Comparison of ENCODE assay signal across 12 mouse cellular contexts in genomic region chr5:103620301-103620973, GRCm38 (mm10). TPM values are rescaled to one million over a fixed set of nuclear protein-coding genes. Genes with fewer than 3 reads are reported as not detected.
A peak's percentile ranks its signal among the peaks of the same experiment; 100 is the strongest.
DNase-seq lines count a peak whose midpoint lies in the region; ATAC-seq and TF ChIP-seq lines count a peak whose summit lies in the region.
"Had no signal": no experiment of that assay in that cellular context is flagged by ENCODE, and none has a peak within 500 bp of the region (broad histone marks: within the 10 kb centered on the region; RNA-seq: fewer than 3 reads in every experiment).

No protein-coding gene starts in this region.

- 63% methylated on average over 12 of the region's 12 CpGs for WGBS in heart, embryonic 10.5 days
- WGBS in heart, postnatal 0 days = 22% methylated on average over 12 of the region's 12 CpGs
- 87% methylated on average over 12 of the region's 12 CpGs for WGBS in hindbrain, embryonic 14.5 days

- H3K4me3 ChIP-seq in heart, embryonic 10.5 days = no peak overlapping the region
- H3K4me3 ChIP-seq in heart, postnatal 0 days (ENCODE audit: low read depth, low read length) = no peak overlapping the region
- no peak overlapping the region for H3K4me3 ChIP-seq in hindbrain, embryonic 14.5 days (replicated peaks; ENCODE audit: low read length)

- no peaks in the 10 kb centered on the region for H3K36me3 ChIP-seq in heart, embryonic 10.5 days
- no peaks in the 10 kb centered on the region; the same call in 1 of the 2 replicates for H3K36me3 ChIP-seq in heart, postnatal 0 days (replicated peaks; ENCODE audit: control insufficient read depth, insufficient read depth, low read length)
- no peaks in the 10 kb centered on the region for H3K36me3 ChIP-seq in hindbrain, embryonic 14.5 days (replicated peaks; ENCODE audit: control insufficient read depth, insufficient read depth)

- peaks cover 8% of the 10 kb centered on the region for H3K4me1 ChIP-seq in heart, embryonic 10.5 days
- peaks cover 15% of the 10 kb centered on the region; the same call in 1 of the 2 replicates for H3K4me1 ChIP-seq in heart, postnatal 0 days (ENCODE audit: control insufficient read depth, insufficient read depth)
- no peaks in the 10 kb centered on the region for H3K4me1 ChIP-seq in hindbrain, embryonic 14.5 days (replicated peaks; ENCODE audit: control insufficient read depth, insufficient read depth, low read length)

- no peak overlapping the region for H3K27ac ChIP-seq in heart, embryonic 10.5 days
- peak overlapping the region; percentile 81 for H3K27ac ChIP-seq in heart, postnatal 0 days (ENCODE audit: low read depth)
- H3K27ac ChIP-seq in hindbrain, embryonic 14.5 days = no peak overlapping the region

- H3K27me3 ChIP-seq in heart, embryonic 10.5 days (ENCODE audit: insufficient read depth, poor library complexity, severe bottlenecking) = no peaks in the 10 kb centered on the region
- no peaks in the 10 kb centered on the region for H3K27me3 ChIP-seq in heart, postnatal 0 days (ENCODE audit: control insufficient read depth, insufficient read depth, low read length)
- no peaks in the 10 kb centered on the region for H3K27me3 ChIP-seq in hindbrain, embryonic 14.5 days (ENCODE audit: control insufficient read depth, insufficient read depth, low read length)

- no peaks in the 10 kb centered on the region for H3K9me3 ChIP-seq in heart, embryonic 10.5 days
- H3K9me3 ChIP-seq in heart, postnatal 0 days (replicated peaks; ENCODE audit: control insufficient read depth, low read length) = no peaks in the 10 kb centered on the region
- no peaks in the 10 kb centered on the region for H3K9me3 ChIP-seq in hindbrain, embryonic 14.5 days (ENCODE audit: control insufficient read depth, low read length)

- TF ChIP-seq CTCF in heart, postnatal 0 days (IDR thresholded peaks at IDR 0.05; ENCODE audit: low read depth) = no peak

- peak; percentile 68 to 78 for DNase-seq in heart, adult 18-20 months
- DNase-seq in heart, embryonic 10.5 days (ENCODE audit: low spot score) = no peak
- peak; percentile 72 for DNase-seq in adipocyte (ENCODE audit: low spot score)
- DNase-seq in heart, postnatal 0 days (ENCODE audit: low spot score) = peak; percentile 73
- DNase-seq in lung, postnatal 10 days = peak; percentile 88
- DNase-seq in thymus, postnatal 25 days = no peak
- DNase-seq in frontal cortex, postnatal 25 days (ENCODE audit: low spot score in 2 of 2) = no peak
- no peak for DNase-seq in hindbrain, embryonic 14.5 days (ENCODE audit: low spot score)
- DNase-seq: adrenal gland, postnatal 36 days had no signal

- no peak; the same call in 1 of the 2 replicates for TF ChIP-seq EP300 in heart, postnatal 0 days (IDR thresholded peaks at IDR 0.05; ENCODE audit: low read depth)

- H3K4me2 ChIP-seq in heart, postnatal 0 days (ENCODE audit: low read depth, low read length) = no peak overlapping the region
- H3K4me2 ChIP-seq in hindbrain, embryonic 14.5 days (replicated peaks) = no peak overlapping the region

- no peak overlapping the region for H3K9ac ChIP-seq in heart, postnatal 0 days (replicated peaks; ENCODE audit: low read depth, low read length)
- H3K9ac ChIP-seq in hindbrain, embryonic 14.5 days = no peak overlapping the region

- peak; percentile 82 for ATAC-seq in heart, postnatal 0 days (ENCODE audit: insufficient read depth, low read depth)
- ATAC-seq in hindbrain, embryonic 14.5 days (ENCODE audit: low FRiP score) = no peak

RNA-seq across cellular contexts. Expression of gene Slc10a6, which starts 8.8 kb away (rescaled TPM):
- total RNA-seq in heart, adult 18-20 months (2021) = 10 to 100 TPM in 1 of 2 experiments, 1 to 10 TPM in 1; 8.2 to 10.1 TPM
- 0.11 and 0.17 TPM in 2 replicates for polyA plus RNA-seq in heart, embryonic 10.5 days (2016; fragmentation: Nextera tagmentation; extraction: Ambion mirVana)
- total RNA-seq in heart, postnatal 0 days (2014; rRNA removed; ENCODE audit: low replicate concordance) = 9.6 and 14.9 TPM in 2 replicates
- polyA plus RNA-seq in heart, postnatal 0 days (2015; fragmentation: Nextera tagmentation; extraction: Ambion mirVana) = 1.2 and 1.7 TPM in 2 replicates
- polyA plus RNA-seq in hindbrain, embryonic 14.5 days (2014; fragmentation: Nextera tagmentation; extraction: Ambion mirVana) = 0.38 and 0.52 TPM in 2 replicates
- total RNA-seq: hematopoietic stem cell, adult 5-6 weeks had no signal
- polyA plus RNA-seq: cortical plate, adult 2 months had no signal

RNA-seq across cellular contexts. Expression of gene 1700016H13Rik, which starts 35.4 kb away (rescaled TPM):
- not detected for total RNA-seq in heart, adult 18-20 months (2021)
- polyA plus RNA-seq in heart, embryonic 10.5 days (2016; fragmentation: Nextera tagmentation; extraction: Ambion mirVana) = 0.42 TPM in 1 of 2 replicates, not detected in the other
- not detected in 2 replicates for total RNA-seq in heart, postnatal 0 days (2014; rRNA removed; ENCODE audit: low replicate concordance)
- 0.21 and 0.33 TPM in 2 replicates for polyA plus RNA-seq in heart, postnatal 0 days (2015; fragmentation: Nextera tagmentation; extraction: Ambion mirVana)
- polyA plus RNA-seq in hindbrain, embryonic 14.5 days (2014; fragmentation: Nextera tagmentation; extraction: Ambion mirVana) = 0.41 and 0.50 TPM in 2 replicates
- total RNA-seq: adrenal gland, postnatal 36 days; hematopoietic stem cell, adult 5-6 weeks; left cerebral cortex, postnatal 10 days had no signal
- polyA plus RNA-seq: cortical plate, adult 2 months had no signal

Comparison
In these comparisons a context has a peak if more than half of its experiments do, and no peak if none do; other contexts are left out.
1. DNase-seq: peak in heart, adult 18-20 months (2 of 2), adipocyte (single experiment), heart, postnatal 0 days (single experiment) and lung, postnatal 10 days (single experiment); none in heart, embryonic 10.5 days (single experiment), thymus, postnatal 25 days (single experiment), frontal cortex, postnatal 25 days (0 of 2) and hindbrain, embryonic 14.5 days (single experiment).